Mouse (Mus musculus): ENCODE data around the gene Pdzd2.

DNA sequence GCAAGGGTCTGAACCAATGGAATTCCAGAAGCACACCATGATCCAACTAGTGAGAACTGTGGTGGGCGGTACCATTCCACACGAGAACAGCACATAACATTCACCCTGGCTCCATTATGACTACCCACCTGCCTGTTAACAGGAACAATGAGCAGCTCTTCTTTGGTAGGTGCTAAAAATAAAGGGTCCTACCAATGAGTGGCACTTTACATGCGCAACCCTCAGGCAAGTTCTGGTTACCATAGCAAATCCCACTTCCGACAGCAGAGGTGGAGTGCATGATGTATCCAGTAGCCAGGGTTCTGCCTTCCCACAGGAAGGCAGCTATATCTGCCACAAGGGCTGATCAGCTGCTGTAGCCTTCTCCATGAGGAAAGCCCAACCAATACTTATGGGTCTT lies 11.3 kb downstream of the Pdzd2 start:
- TF ChIP-seq POLR2A (IDR thresholded peaks at IDR 0.05; ENCODE audit: low read depth, low read length) = no peak
- TF ChIP-seq CTCF (IDR thresholded peaks at IDR 0.05; ENCODE audit: extremely low read depth, insufficient read depth, insufficient read length, insufficient replicate concordance) = no peak

Measured in spleen, adult 2 months (tissue).